Mouse (Mus musculus) brain, embryonic 14.5 days (tissue): ENCODE data around the gene Map6d1.

Source experiments
- CTCF ChIP-seq: fragments of 200-500 bp; IDR thresholded peaks from 2 replicates; pipeline ENCODE4 v1.5.1; 2012; ENCODE audit warnings: inconsistent platforms, mild to moderate bottlenecking, moderate library complexity, borderline replicate concordance; ENCODE audit not compliant: insufficient read depth, insufficient read length; ENCODE audit errors: extremely low read depth
- POLR2A ChIP-seq: fragments of 200-500 bp; IDR thresholded peaks from 2 replicates; pipeline ENCODE4 v1.6.1; 2012; ENCODE audit warnings: mild to moderate bottlenecking, inconsistent platforms, borderline replicate concordance; ENCODE audit not compliant: poor library complexity, insufficient read depth, insufficient read length, severe bottlenecking; ENCODE audit errors: extremely low read depth

DNA sequence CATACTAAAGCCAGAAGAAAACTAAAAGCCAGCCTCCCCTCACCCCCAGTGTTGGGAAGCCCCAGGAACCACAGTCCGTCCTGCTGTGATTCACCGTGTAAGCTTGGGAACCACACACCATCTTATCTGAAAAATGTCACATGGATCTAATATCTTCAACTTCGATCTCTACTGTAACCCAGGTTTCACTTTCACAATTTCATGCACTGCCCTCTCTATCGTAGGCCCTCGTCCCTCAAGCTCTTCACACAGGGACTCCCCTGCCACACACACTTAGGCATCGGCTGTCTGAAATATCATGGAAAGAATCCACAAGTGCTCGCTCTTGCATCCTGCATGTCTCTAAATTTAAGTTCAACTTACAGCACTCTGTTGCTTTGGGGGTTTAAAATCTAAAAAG is 23.9 kb upstream of the Map6d1 start:
- TF ChIP-seq CTCF (no peak), POLR2A (no peak)
